Mouse (Mus musculus): ENCODE measurements around the gene Slc16a7. TPM values are rescaled to one million over a fixed set of nuclear protein-coding genes. Genes with fewer than 3 reads are reported as not detected.
A peak's percentile ranks its signal among the peaks of the same experiment; 100 is the strongest.

Gene Slc16a7
- polyA plus RNA-seq, 1 experiment from 2014 or later = 4.2 TPM

DNA sequence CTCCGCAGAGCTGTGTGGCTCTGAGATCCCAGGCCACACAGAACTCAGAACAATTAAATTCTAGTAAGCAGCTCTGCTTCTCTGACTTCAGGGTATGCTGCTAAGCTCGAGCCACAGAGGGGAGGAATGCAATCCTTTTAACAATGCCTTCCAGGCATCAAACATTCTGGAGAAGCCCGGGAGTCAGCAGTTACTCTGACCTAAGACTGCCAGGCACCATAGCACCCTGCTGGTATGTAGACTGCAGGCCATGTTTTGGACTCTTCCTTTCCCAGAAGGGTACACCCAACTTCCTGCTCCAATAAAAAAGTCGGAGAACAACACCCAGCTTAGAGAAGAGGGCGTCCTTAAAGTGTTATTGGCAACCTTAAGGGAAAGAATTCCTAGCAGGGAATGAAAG lies 205.1 kb downstream of the Slc16a7 start:
- no peaks in the 10 kb centered on the region for H3K9me3 ChIP-seq (replicated peaks; ENCODE audit: control insufficient read depth, low read length)
- H3K4me1 ChIP-seq (ENCODE audit: control insufficient read depth, insufficient read depth, low read length) = no peaks in the 10 kb centered on the region
- H3K9ac ChIP-seq (ENCODE audit: low read length) = no peak overlapping the region
- H3K27me3 ChIP-seq (replicated peaks; ENCODE audit: control insufficient read depth, insufficient read depth, low read length) = no peaks in the 10 kb centered on the region
- no peak for DNase-seq (ENCODE audit: low spot score)
- no peak overlapping the region for H3K27ac ChIP-seq (ENCODE audit: low read depth, low read length)
- H3K4me2 ChIP-seq (ENCODE audit: low read length) = no peak overlapping the region
- 34% methylated on average over 5 of the region's 5 CpGs for WGBS
- no peaks in the 10 kb centered on the region for H3K36me3 ChIP-seq (ENCODE audit: control insufficient read depth, insufficient read depth, low read length)
- H3K4me3 ChIP-seq (ENCODE audit: low read depth, low read length) = no peak overlapping the region
- ATAC-seq = no peak

DNA sequence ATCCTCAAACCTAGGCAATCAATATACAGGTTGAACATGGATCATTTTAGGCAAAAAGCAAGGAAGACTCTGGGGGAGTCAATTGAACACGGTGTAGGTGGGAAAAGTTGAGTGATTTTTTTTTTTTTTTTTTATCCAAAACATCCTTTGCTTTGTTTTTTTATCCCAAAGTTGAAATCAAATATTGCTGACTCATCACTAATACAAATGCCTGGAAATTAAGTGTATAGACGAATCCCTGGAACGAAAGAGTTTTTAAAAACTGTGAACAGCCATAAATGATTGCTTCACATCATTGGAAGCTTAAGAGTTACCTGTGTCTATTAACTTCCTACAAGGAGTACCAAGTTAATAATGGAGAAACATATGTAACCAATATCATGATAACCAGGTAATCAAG lies 206.7 kb downstream of the Slc16a7 start:
- no peak for ATAC-seq
- no peak overlapping the region for H3K4me2 ChIP-seq (ENCODE audit: low read length)

DNA sequence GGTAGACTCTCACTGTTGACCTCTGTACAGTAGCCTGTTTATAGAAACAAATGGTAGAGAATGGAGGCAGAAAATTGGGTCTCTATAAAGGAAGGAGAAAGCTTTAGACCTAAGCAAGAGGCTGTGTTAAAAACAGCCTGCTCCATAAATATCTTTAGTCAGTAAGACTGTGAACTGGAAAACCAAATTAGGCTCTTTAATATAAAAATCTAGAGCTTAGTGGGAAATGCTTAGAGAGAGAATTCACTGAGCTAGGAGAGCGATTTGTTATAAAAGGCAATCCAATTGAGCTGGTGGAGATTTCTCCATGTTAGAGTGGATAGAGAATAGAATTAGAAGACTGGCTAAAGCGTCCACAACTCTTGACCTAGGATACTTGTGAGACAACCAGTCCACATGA lies 211.5 kb downstream of the Slc16a7 start:
- no peak overlapping the region for H3K4me3 ChIP-seq (ENCODE audit: low read depth, low read length)
- no peaks in the 10 kb centered on the region for H3K9me3 ChIP-seq (replicated peaks; ENCODE audit: control insufficient read depth, low read length)
- H3K27ac ChIP-seq (ENCODE audit: low read depth, low read length) = no peak overlapping the region
- H3K36me3 ChIP-seq (ENCODE audit: control insufficient read depth, insufficient read depth, low read length) = no peaks in the 10 kb centered on the region
- no peak overlapping the region for H3K4me2 ChIP-seq (ENCODE audit: low read length)
- no peak for DNase-seq (ENCODE audit: low spot score)
- H3K4me1 ChIP-seq (ENCODE audit: control insufficient read depth, insufficient read depth, low read length) = no peaks in the 10 kb centered on the region
- 86% methylated on average over 2 of the region's 2 CpGs for WGBS
- H3K9ac ChIP-seq (ENCODE audit: low read length) = no peak overlapping the region
- no peak for ATAC-seq
- H3K27me3 ChIP-seq (replicated peaks; ENCODE audit: control insufficient read depth, insufficient read depth, low read length) = no peaks in the 10 kb centered on the region

More for the DNA sequence above, 206.7 kb downstream of the Slc16a7 start:
- Histone ChIP-seq H3K9me3 (replicated peaks; ENCODE audit: control insufficient read depth, low read length) (no peaks in the 10 kb centered on the region), H3K4me3 (ENCODE audit: low read depth, low read length) (no peak overlapping the region), H3K9ac (ENCODE audit: low read length) (no peak overlapping the region), H3K27me3 (replicated peaks; ENCODE audit: control insufficient read depth, insufficient read depth, low read length) (no peaks in the 10 kb centered on the region), H3K36me3 (ENCODE audit: control insufficient read depth, insufficient read depth, low read length) (no peaks in the 10 kb centered on the region), H3K4me1 (ENCODE audit: control insufficient read depth, insufficient read depth, low read length) (no peaks in the 10 kb centered on the region), H3K27ac (ENCODE audit: low read depth, low read length) (no peak overlapping the region)
- 89% methylated on average over 3 of the region's 3 CpGs for WGBS
- no peak for DNase-seq (ENCODE audit: low spot score)

DNA sequence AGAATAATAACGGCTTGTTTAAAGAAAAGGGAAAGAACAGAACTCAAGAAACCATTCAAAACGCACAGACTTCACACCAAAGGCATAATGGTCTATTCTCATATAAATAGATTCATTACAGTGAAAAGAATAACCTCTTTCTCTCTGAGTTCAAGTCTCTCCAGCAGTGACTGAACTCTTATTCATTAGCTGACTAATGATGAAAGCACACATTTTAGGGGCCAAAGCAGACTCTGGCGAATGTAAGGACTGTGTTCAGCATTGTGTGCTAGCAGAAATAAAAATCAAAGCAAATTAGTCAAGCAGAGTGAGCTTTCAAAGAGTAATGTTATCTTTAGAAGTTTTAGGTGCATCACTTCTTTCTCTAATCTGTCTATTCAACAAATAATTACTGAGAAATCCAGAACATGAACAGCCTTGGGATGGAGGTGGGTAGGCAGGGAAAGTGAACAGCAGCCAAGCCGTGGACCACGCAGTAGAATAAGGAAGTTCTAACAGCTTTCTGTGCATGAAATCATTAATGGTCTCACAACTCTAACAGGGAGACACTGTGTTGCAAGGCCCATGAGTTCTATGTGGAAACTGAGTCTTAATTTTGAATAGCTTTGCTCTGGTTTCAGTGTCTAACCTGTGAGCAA lies 214.1 kb downstream of the Slc16a7 start:
- peak; percentile 72 for DNase-seq (ENCODE audit: low spot score)
- Histone ChIP-seq H3K27me3 (replicated peaks; ENCODE audit: control insufficient read depth, insufficient read depth, low read length) (no peaks in the 10 kb centered on the region), H3K9ac (ENCODE audit: low read length) (no peak overlapping the region), H3K27ac (ENCODE audit: low read depth, low read length) (no peak overlapping the region), H3K9me3 (replicated peaks; ENCODE audit: control insufficient read depth, low read length) (no peaks in the 10 kb centered on the region), H3K4me1 (ENCODE audit: control insufficient read depth, insufficient read depth, low read length) (no peaks in the 10 kb centered on the region), H3K4me2 (ENCODE audit: low read length) (no peak overlapping the region), H3K36me3 (ENCODE audit: control insufficient read depth, insufficient read depth, low read length) (no peaks in the 10 kb centered on the region), H3K4me3 (ENCODE audit: low read depth, low read length) (no peak overlapping the region)
- peak; percentile 90 for ATAC-seq
- WGBS = 2% methylated on average over 5 of the region's 5 CpGs

DNA sequence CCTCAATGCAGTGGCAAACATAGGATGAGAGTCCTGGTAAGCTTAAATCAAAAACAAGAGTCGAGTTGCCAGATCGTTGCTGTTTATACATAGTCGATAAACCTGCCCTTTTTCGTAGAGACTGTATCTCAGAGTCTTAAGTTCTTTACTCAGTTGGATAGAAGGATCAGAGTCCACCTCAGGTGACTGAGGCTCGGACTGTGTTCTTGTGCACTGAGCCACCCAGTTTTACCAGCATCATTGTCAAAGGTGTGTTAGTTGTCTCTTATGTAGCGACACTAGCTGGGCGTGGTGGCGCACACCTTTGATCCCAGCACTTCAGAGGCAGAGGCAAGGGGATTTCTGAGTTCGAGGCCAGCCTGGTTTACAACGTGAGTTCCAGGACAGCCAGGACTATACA lies 217.6 kb downstream of the Slc16a7 start:
- Histone ChIP-seq H3K4me2 (ENCODE audit: low read length) (no peak overlapping the region), H3K9ac (ENCODE audit: low read length) (no peak overlapping the region), H3K27me3 (replicated peaks; ENCODE audit: control insufficient read depth, insufficient read depth, low read length) (no peaks in the 10 kb centered on the region), H3K27ac (ENCODE audit: low read depth, low read length) (no peak overlapping the region), H3K9me3 (replicated peaks; ENCODE audit: control insufficient read depth, low read length) (no peaks in the 10 kb centered on the region), H3K4me1 (ENCODE audit: control insufficient read depth, insufficient read depth, low read length) (no peaks in the 10 kb centered on the region), H3K4me3 (ENCODE audit: low read depth, low read length) (no peak overlapping the region), H3K36me3 (ENCODE audit: control insufficient read depth, insufficient read depth, low read length) (no peaks in the 10 kb centered on the region)
- 92% methylated on average over 10 of the region's 10 CpGs for WGBS
- ATAC-seq (no peak), DNase-seq (ENCODE audit: low spot score) (no peak)

DNA sequence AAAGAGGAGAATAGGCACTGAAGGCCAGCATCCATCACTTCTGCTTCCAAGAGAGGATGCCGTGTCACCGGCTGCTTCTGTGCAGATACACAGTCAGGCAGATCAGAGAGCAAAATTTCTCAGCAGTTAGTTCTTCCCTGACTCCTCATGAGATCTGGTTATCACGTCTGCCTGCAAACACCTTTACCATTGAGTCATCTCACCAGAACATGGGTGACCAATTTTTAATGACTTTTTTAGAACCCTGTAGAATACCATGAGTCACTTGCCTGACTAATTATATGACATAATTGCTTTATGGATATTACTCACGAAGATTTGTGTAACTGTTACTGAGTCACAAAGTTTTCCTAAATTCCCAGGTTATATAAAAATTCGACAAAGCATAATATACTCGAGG lies 218.1 kb downstream of the Slc16a7 start:
- H3K9ac ChIP-seq (ENCODE audit: low read length) = no peak overlapping the region
- no peak overlapping the region for H3K4me3 ChIP-seq (ENCODE audit: low read depth, low read length)
- H3K4me1 ChIP-seq (ENCODE audit: control insufficient read depth, insufficient read depth, low read length) = no peaks in the 10 kb centered on the region
- H3K9me3 ChIP-seq (replicated peaks; ENCODE audit: control insufficient read depth, low read length) = no peaks in the 10 kb centered on the region
- no peak overlapping the region for H3K4me2 ChIP-seq (ENCODE audit: low read length)
- DNase-seq (ENCODE audit: low spot score) (no peak), ATAC-seq (no peak)
- H3K27ac ChIP-seq (ENCODE audit: low read depth, low read length) = no peak overlapping the region
- H3K27me3 ChIP-seq (replicated peaks; ENCODE audit: control insufficient read depth, insufficient read depth, low read length) = no peaks in the 10 kb centered on the region
- WGBS = 88% methylated on average over 6 of the region's 6 CpGs
- no peaks in the 10 kb centered on the region for H3K36me3 ChIP-seq (ENCODE audit: control insufficient read depth, insufficient read depth, low read length)

All from forebrain, embryonic 14.5 days (tissue).